Mouse (Mus musculus) left cerebral cortex, postnatal 36 days (tissue): ENCODE data around the gene Abcb9. TPM values are rescaled to one million over a fixed set of nuclear protein-coding genes. Genes with fewer than 3 reads are reported as not detected.
A peak's percentile ranks its signal among the peaks of the same experiment; 100 is the strongest.

Experiments
- DNase-seq, 2 experiments: peaks; one replicate each; pipeline ENCODE4 v3.0.0; 2021 to 2022; ENCODE audit warnings: low spot score in 2 of 2, mixed read lengths in 1 of 2
- intact Hi-C: fragments of 180-260 bp; cut with DNase I; formaldehyde crosslinking; loops from one replicate; pipeline ENCODE4 v1.15.1; 2025
- total RNA-seq, 2 experiments: library from RNA; stranded (reverse); gene quantifications; 2 replicates each; pipeline ENCODE4 v1.2.3; 2021

Gene Abcb9
- total RNA-seq, 2 experiments from 2014 or later, result 55.9 to 57.5 TPM

DNA sequence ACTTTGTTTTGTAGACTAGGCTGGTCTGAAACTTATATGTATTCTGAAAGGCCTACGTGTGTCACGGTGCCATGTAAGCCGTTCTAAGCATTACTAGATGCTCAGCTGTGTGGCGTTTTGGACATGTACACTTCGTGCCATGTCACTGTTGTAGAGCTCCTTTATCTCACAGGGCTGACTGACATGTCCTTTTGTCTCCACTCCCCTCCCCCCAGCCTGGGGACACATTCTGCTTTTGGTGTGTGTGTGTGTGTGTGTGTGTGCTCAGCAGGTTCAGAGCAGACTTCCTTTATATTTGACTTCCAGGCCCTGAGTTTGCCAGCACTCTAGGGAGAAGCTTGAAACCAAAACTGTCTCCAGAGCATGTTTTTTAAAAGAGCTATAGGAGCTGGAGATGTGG, 58.8 kb downstream of the Abcb9 start:
- intact Hi-C loops, result no loop called here
- no peak for DNase-seq

DNA sequence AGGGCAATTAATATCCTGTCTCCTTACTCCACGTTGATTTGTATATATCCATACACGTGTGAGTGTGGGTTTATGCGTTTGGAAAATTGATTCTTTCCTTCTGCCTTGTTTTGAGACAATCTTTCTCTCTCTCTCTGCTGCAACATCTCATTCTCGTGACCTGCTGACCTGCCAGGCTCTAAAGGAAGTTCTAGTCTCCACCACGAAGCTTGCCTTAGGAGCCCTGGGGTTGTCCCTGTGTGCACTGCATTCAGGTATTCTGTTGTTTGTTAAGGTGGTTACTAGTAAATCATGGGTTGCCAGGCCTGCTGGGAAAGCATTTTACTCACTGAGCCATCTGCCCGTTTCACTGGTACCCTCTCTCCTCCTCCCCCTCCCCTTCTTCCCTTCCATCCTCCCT, 59.3 kb downstream of the Abcb9 start:
- DNase-seq, result no peak
- intact Hi-C loops, result no loop called here

DNA sequence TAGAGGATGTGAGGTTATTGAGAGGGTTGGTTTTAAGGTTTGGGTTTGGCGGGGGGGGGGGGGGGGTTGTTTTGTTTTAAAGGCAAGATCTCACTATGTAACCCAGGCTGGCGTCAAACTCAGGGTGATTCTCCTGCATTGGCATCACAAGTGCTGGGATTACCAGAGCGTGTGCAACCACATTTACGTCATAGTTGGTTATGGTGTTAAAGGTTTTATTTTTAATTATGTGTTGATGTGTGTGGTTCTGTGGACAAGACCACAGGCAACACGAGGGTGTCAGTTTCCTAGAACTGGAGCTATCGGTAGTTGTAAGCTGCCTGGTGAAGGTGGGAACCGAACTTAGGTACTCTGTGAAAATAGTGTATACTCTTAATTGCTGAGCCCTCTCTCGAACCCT, 59.8 kb downstream of the Abcb9 start:
- intact Hi-C loops, result no loop called here
- no peak for DNase-seq

DNA sequence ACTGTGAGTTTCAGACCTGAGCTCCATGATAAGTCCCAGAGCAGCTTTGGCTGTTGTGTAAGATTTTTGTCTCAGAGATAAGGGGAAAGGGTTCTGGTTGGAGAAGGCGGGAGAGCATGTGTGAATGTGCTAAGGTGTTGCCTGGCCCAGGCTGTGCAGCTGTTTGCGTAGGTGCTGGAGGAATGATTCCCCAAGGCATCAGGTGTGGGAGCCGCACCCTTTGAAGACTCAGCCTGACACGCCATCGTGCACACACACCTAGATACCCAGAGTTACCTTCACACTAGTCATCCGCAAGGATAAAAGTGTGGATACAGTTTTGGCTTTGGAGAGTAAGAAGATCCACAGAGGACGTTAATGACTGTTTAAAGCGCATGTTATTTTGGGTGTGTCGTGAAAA, 60.2 kb downstream of the Abcb9 start:
- no peak for DNase-seq

DNA sequence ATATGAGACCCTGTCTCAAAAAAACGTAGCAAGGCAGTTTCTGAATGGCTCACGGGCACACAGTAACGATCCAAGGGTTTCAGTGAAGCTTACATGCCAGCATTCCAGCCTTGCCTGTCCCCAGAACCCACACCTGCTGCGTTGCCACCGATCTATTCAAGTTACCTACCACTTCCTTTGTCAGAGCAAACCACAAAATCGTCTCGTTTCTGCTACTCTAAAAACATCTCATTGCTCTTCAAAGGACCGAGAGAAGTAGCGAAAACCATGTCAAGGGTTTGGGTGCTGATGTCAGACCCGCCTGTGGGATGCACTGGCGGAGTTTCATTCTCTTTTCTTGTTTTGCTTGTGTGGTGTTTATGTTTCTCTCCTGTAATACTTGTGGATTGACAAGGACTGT, 61.1 kb downstream of the Abcb9 start:
- intact Hi-C loops, result no loop called here
- DNase-seq, result no peak

More for the DNA sequence above, 60.2 kb downstream of the Abcb9 start:
- intact Hi-C loops, result no loop called here

DNA sequence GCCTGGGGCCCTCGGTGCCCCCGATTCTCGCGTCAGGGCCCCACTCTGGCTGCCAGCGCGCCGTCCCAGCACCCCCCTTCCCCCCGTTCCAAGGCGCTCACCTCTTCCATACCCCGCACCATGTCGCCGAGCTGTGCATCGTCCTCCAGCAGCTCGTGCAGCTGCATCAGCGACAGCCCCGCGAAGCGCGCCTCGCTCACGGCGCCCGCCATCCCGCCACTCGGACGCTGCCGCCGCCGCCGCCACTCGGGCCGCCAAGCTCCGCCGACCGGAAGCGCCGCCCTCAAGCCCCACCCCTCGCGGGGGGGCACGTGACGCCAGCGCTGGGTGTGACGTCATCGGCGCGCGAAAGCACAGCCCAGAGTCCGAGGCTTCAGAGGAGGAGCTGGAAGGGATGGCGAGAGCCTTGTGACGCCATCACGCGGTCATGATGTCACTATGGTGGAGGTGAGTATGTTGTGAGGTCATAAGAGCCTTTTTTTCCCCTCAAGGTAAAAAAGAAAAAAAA, 63.5 kb downstream of the Abcb9 start, which contains the start of gene Vps37b:
Gene Vps37b (minus strand): TSS at position 270 of the 508 bp plus-strand sequence.
- intact Hi-C loops, result no loop called here
- DNase-seq, result peak; percentile 87 to 92

DNA sequence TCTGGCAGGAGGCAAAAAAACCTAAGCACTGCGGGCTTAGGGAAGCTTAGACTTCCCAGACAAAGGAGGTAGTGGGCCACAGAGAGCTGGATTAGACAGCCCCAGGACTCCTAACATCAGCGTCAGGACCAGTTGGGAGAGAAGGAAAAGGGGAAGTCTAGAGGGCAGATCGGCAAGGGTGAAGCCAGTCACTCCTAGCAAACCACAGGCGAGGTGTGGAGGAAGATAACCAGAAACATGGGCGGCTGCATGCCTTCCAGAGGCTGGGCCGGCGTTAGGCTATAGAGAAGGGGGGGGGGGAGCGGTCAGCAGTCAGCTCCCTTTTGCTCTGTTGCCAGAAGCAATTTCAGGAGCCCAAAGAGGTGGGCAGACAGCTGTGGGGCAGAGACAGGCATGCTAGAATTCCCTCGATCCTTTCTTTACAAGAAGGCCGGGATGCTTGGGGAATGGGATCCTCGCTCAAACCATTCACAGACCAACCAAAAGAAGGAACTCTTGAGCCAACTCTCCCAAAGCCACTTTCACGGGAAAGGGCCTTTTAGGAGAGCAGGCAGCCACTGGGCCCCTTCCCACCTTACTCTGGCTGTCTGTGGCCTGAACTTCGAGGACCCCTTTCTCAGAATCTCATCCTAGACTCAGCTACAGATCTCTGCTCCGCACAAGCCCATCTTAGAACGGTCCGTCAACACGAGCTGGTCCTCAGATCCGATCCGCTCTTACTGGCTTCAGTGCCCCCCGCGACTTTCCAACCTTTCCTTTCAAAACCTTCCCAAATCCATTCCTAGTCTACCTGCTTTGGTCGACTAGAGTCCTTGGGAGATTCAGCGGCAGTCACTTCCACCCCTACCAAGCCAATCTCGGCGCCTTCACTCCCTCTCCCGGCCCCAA, 64.3 kb downstream of the Abcb9 start:
- intact Hi-C loops, result no loop called here
- no peak for DNase-seq

DNA sequence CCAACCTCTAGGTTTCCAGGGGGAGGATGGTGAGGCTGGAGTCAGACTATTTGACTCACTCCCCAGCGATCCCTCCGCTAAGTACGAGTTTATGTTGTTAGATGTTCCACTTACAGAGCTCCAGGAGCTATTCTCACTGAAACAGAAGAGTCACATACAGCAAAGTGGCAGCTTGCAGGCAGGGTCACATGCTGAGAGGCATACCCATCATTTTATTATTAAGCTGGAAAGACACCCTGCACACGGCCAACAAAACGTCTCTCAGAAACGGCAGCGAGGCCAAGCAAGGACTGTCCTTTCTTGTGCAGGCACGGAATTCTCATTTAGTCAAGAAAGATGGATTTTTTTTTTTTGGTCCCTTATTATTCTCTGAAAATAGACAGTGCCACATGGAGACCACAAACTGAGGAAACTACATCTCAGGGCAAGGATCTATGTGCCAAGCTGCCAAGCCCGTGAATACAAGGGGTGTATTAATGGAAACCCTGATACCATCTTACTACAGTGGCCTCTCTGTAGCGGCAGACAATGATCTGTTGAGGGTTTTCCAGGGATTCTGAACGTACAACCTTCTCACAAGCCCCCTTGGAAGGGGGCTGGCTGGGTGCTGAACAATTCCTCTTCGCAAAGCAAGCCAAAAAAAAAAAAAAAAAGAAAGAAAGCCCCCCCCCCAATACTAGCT, 65.1 kb downstream of the Abcb9 start:
- intact Hi-C loops, result no loop called here
- no peak for DNase-seq

DNA sequence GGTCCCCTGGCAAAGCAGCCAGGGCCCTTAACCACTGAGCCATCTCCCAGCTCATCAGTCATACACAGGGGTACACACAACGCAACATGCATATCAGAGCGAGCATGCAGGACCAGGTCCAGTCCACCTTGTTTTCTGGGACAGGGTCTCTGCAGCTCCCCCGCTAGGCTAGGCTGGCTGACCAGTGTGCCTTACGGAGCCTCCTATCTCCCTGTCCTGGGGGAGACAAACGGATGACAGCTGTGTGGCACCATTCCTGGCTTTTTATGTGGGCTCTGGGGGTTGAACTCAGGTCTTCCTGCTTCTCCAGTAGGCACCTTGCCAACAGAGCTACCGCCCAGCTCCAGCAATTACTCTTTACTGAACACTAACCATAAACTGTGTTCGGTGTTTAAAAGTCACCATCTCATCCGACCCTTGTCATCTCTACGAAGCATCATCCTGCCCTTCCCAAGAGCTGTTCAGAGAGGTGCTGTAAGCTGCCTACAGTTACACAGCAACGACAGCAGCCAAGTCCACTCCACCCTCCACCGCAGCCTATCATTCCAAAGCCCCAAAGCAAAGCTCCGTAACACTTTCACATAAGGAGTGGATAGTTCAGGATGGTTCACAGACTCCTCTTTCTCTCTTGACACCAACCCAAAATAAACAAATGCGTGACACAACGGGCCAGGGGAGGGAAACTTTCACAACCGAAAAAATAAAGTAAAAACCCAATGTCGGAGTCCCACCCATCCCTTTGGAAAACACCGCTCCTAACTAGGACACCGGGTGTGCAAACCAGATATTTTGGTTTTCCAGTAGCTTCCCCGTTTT, 66.2 kb downstream of the Abcb9 start:
- no peak for DNase-seq
- intact Hi-C loops, result no loop called here

DNA sequence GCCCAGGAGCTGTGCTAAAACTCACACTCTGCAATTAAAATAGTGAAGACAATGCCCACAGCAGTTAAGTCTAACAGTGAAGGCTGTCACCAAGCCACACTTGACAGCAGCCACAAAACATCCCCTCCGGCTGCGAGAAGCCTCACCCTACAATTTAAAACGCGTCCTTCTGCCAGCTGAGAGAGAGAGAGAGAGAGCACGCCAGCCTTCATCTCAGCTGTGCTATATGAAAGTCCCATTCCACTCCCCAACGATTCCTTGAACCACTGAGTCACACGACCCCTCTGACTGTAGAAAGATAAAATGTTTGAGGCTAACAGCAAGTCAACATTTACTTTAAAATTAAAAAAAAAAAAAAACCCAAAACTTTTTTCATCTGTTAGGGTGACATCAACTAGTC, 66.9 kb downstream of the Abcb9 start:
- intact Hi-C loops, result no loop called here
- DNase-seq, result no peak

DNA sequence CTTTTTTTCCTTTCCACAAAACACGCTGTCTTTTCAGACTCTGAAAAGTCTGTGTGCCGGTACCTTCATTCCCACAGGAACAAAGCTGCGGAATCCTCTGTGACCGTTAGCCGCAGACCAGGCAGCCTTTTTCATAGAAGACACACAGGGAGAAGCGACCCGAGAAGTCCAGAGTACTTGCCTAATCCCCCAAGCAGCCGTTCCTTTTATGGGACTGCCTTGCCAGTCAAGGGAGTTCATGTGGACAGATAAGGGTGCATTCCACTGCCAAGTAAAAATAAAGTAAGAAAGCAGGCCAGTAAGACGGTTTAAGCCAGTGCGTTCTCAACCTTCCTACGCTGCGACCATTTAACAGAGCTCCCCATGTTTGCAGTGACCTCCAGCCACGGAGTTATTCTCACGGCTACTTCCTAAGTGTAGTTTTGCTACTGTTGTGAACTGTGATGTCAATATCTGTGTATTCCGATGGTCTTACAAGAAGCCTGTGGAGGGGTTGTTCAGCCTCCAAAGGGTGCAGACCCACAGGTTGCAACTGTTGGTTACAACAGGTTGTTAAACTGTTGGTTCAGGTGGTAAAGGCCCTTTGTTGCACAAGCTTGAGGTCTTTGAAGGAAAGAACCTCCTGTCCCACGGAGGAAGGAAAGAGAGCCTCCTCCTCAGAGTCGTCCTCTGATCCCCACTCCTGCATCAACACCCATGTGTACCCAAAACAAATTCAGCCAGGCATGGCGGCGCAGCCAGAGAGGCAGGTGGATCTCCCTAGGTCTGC, 67.7 kb downstream of the Abcb9 start:
- intact Hi-C loops, result no loop called here
- DNase-seq, result no peak

DNA sequence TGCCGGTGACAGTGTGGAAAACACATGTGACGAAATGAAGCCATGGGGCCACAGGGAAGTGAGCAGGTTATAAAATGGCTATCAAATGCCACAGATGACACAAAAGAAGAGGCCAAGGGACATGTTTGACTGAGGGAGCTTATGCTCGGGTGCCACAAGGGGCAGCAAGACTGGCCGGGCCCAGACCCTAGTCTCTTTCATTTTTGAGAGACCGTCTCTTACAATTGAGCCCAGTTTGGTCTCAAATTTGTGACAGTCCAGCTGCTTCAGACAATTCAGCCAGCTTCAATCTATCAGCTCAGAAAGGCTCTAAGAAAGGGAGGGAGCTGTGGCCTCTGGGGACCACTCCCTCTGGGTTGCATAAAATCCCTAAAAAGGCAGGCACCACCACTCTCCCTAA, 69.0 kb downstream of the Abcb9 start:
- intact Hi-C loops, result no loop called here
- DNase-seq, result no peak

DNA sequence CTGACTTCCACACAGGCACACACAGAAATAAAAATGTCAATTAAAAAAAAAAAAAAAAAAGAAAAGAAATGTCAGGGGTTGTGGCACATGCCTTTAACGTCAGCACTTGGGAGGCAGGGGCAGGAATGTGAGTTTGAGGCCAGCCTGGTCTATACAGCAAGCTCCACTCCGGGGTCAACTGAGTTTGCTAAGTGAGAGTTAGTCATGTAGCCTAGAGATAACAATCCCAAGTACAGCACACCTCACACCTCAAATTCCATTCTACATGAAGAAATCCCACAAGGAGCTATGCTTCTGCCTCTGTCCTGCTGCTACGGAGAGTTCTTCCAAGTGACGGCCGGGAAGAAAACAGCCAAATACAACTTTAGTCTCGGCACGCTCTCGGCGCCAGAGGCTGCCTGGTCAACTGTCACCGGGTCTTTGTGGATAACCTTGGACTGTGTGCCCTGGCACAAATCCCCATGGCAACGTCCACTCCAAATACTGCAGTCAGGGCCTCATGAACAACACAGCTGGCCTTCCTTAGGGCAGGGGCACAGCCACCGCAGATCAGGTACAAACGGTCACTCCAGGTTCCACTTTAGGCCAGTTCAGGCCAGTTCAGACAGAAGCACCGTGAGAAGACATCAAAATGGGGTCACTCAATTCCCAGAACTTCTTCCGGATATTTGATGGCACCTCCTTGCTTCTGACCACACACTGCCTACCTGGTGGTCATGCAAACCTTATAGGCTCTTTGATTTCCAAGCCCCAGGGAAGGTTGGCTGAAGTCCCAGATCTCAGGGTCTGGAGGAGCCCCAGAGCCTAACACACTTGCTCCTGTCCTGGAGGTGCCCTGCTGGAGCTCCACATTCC, 69.8 kb downstream of the Abcb9 start:
- no peak for DNase-seq
- intact Hi-C loops, result no loop called here

DNA sequence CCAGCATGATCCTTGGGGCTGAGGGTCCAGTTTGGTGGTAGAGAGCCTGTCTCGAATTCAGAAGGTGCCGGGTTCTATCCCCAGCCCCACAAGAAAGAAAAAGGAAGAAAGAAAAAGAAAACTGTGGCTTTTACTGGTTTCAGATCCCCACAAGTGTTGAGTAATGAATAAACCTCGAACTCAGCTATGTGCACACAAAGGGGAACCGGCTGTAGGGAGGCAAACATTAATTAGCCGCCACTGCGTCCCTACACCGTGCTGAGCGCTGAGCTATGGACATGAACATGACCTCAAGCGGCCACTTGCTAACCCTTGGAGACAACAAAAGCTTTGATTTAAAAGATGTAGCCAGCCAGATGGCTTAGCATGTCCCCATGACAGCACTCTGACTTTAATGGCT, 70.5 kb downstream of the Abcb9 start:
- DNase-seq, result no peak
- intact Hi-C loops, result no loop called here

DNA sequence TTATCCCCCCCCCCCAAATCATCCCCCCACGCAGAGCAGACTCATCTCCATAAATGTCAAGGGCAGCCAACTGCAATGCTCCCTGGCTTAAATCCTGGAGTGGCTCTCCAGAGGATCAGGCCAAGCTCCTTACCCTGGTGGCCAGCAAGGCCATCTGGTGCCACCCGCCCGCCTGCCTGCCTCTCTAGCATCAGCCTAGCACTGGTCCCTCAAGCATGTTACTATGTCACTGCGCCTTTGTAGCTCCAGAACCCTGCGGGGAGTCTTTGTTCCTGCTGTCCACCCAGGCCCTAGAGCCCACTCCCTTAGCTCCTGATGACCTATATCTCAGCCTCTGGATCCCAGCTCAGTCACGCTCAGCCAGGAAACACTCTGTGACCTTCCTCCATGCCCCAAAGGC, 70.9 kb downstream of the Abcb9 start:
- intact Hi-C loops, result no loop called here
- DNase-seq, result no peak

DNA sequence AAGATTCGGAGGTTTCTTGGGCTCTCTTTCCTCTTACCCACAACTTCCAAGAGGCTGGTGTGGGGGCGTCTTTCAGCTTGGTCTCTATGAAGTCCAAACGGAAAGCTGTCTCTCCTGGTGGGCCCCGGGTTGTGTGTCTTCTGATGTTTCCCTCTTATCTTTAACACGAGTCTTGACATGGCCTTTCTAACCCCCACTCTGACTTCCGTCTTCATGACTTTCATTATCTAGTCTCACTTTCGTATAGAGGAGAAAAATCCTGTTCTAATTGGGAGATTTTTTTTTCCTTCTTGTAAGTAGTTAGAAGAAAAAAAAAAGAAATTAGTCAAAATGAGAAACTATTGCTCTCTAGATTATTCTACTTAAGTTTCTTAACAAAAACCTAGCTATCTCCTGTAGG, 73.2 kb downstream of the Abcb9 start:
- no peak for DNase-seq
- intact Hi-C loops, result no loop called here

DNA sequence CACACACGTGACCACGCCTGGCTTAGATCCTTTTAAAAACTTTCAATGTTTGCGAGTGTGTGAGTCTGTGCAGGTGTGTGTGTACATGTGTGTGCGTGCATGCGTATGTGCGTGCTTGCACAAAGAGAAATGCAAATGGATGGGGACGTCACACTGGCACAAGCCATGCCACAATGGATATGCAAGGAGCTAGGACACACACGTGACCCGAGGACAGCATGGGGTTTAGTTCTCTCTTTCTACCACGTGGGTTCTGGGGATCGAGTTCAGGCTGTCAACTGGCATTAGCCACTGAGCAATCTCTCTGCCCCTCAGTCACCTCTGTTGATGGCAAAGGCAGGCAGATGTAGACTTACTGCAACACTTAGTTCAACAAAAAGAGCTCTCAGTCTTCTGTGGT, 73.9 kb downstream of the Abcb9 start:
- intact Hi-C loops, result no loop called here
- no peak for DNase-seq

DNA sequence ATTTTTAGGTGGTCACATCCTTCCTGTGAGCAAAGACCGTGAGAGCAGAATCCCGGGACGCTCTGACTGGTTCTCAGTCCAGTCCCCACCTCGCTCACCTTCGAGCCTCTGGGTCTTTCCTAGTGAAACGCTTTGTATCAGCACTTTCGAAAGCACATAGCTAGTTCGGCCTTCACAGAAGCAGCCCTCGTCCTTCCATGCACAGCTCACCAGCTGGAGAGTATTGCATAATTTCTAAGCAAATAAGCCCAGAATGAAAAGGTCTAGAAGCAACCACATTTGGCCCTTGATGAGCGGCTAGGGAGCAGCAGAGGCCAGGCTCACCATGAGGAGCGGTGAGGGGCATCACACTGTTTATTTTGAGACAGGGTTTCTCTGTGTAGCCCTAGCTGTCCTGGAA, 74.5 kb downstream of the Abcb9 start:
- intact Hi-C loops, result no loop called here
- no peak for DNase-seq
